Mouse (Mus musculus) cortical plate, adult 2 months (tissue): Measurements from ENCODE around the gene Ldlrad3.

Experiments used
- CTCF ChIP-seq: fragments of 200-500 bp; IDR thresholded peaks from 2 replicates; pipeline ENCODE4 v1.5.1; 2011; ENCODE audit warnings: mild to moderate bottlenecking, control low read depth, low read length; ENCODE audit not compliant: insufficient read depth; ENCODE audit errors: extremely low read depth
- POLR2A ChIP-seq: fragments of 200-500 bp; IDR thresholded peaks from 2 replicates; pipeline ENCODE4 v1.6.1; 2011; ENCODE audit warnings: mild to moderate bottlenecking, low read length, control low read depth; ENCODE audit not compliant: insufficient read depth; ENCODE audit errors: extremely low read depth

GRCm38 (mm10) chr2:102126076-102126475 lies 60.1 kb downstream of the Ldlrad3 start:
- TF ChIP-seq CTCF (no peak), POLR2A (no peak)
